Mouse (Mus musculus) midbrain, postnatal 0 days (tissue): ENCODE data around the gene 1700066M21Rik. TPM values are rescaled to one million over a fixed set of nuclear protein-coding genes. Genes with fewer than 3 reads are reported as not detected.

Source experiments
- ATAC-seq: fragments of 200-750 bp; cut with Nextera tagmentation; 2 replicates; pipeline ENCODE4 v1.8.0; 2017; ENCODE audit warnings: moderate number of reproducible peaks, mild to moderate bottlenecking, moderate TSS enrichment, moderate library complexity; ENCODE audit not compliant: low FRiP score
- DNase-seq: peaks from one replicate; pipeline ENCODE4 v3.0.0-alpha.2; 2015; ENCODE audit warnings: low spot score
- H3K27ac ChIP-seq: fragments of 300-500 bp; sonication (generic); 2 replicates; pipeline ENCODE4 v1.5.1; 2014; ENCODE audit warnings: low read depth, mild to moderate bottlenecking, low read length, mixed read lengths
- H3K27me3 ChIP-seq: fragments of 300-500 bp; sonication (generic); 2 replicates; pipeline ENCODE4 v1.6.1; 2014; ENCODE audit warnings: low read length, control low read depth, mixed read lengths; ENCODE audit not compliant: insufficient read depth
- H3K36me3 ChIP-seq: fragments of 300-500 bp; sonication (generic); 2 replicates; pipeline ENCODE4 v1.6.1; 2014; ENCODE audit warnings: low read length, control low read depth, mixed read lengths; ENCODE audit not compliant: insufficient read depth
- H3K4me1 ChIP-seq: fragments of 300-500 bp; sonication (generic); 2 replicates; pipeline ENCODE4 v1.6.1; 2014; ENCODE audit warnings: mild to moderate bottlenecking, control low read depth, antibody characterized with exemption, low read length, mixed read lengths; ENCODE audit not compliant: insufficient read depth
- H3K4me2 ChIP-seq: fragments of 300-500 bp; sonication (generic); 2 replicates; pipeline ENCODE4 v1.6.1; 2014; ENCODE audit warnings: low read depth, mild to moderate bottlenecking, low read length, mixed read lengths; ENCODE audit not compliant: poor library complexity, severe bottlenecking
- H3K4me3 ChIP-seq: fragments of 300-500 bp; sonication (generic); 2 replicates; pipeline ENCODE4 v1.5.1; 2014; ENCODE audit warnings: low read depth, mild to moderate bottlenecking, low read length, moderate library complexity
- H3K9ac ChIP-seq: fragments of 300-500 bp; sonication (generic); replicated peaks from 2 replicates; pipeline ENCODE4 v1.6.1; 2014; ENCODE audit warnings: mild to moderate bottlenecking, low read length, moderate library complexity, mixed read lengths; ENCODE audit not compliant: poor library complexity, severe bottlenecking
- H3K9me3 ChIP-seq: fragments of 300-500 bp; sonication (generic); 2 replicates; pipeline ENCODE4 v1.6.1; 2016; ENCODE audit warnings: low read length, control low read depth
- CTCF ChIP-seq: IDR thresholded peaks from 2 replicates; pipeline ENCODE4 v1.5.1; 2016; ENCODE audit warnings: antibody characterized with exemption, mild to moderate bottlenecking
- WGBS: fragments of 180-500 bp; shearing (Covaris S2); extraction: QIAGEN DNeasy Blood & Tissue Kit; methylation state at CpG from one replicate; pipeline ENCODE4 v1.1.7; 2014; 5-methylcytosine and 5-hydroxymethylcytosine counted together
- polyA plus RNA-seq: library from polyadenylated mRNA; unstranded; fragments of >200 nt; fragmentation: Nextera tagmentation; extraction: Ambion mirVana; gene quantifications from 2 replicates; pipeline ENCODE4 v1.2.1, GENCODE M21; 2015
- total RNA-seq: library from RNA; depleted of rRNA; stranded (reverse); fragments of >200 nt; gene quantifications from 2 replicates; pipeline ENCODE4 v1.2.3, GENCODE M21; 2014; rRNA removed

Gene 1700066M21Rik
- 21.4 and 23.8 TPM in 2 replicates for total RNA-seq
- polyA plus RNA-seq: 21.3 and 23.3 TPM in 2 replicates

DNA sequence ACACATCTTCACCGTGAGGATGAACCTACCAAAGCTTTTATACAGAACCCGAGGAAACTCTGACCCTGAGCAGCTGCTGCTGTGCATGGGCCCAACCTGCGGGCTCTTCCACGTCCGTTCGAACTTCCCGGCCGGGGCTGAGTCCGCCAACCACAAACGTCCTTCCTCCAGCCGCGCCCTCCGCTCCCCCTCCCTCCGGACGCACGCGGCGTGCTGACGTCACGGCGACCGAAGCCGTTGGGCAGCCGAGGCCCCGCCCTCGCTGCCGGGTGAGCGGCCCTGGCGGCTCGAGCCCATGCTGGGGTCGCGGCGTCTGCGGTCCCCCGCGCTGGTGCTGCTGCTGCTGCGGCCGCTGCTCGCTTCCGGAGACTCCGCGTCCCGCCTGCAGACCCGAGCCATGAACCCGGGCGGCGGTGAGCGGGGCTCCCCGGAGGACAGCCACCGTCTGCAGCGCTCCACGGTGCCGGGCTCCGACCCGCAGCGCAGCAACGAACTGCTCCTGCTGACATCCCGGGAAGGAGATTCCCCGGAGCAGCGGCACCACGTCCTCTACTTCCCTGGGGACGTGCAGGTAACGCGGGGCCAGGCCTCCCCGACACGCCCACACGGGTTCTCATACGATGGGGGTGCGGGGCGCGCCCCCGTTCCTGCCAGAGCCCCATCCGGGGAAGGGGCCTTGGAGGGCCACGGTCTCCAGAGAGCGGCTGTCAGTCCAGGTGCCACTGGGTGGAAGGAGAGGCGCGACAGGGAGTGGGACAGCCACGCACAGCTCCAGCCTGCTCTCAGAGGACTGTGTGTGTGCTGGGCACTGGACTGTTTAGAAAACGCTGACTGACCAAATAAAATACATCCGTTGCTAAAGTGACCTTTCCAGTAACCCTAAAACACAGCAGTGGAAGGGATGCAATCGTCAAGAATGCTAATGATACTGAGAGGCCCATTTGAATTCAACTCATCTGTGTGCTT is at the start of gene 1700066M21Rik:
Gene 1700066M21Rik (plus strand): TSS at position 245 of the 966 bp plus-strand sequence.
- Histone ChIP-seq H3K36me3 (no peaks in the 10 kb centered on the region), H3K9ac (peak within 1 kb of the TSS; percentile 69), H3K27me3 (no peaks in the 10 kb centered on the region), H3K4me2 (peak within 1 kb of the TSS; percentile 55), H3K27ac (peak within 1 kb of the TSS; percentile 75), H3K9me3 (no peaks in the 10 kb centered on the region), H3K4me3 (peak within 1 kb of the TSS; percentile 60), H3K4me1 (no peaks in the 10 kb centered on the region)
- TF ChIP-seq CTCF: no peak
- peak; percentile 92 for DNase-seq
- whole genome bisulfite sequencing: 1% methylated on average over 77 of the region's 81 CpGs
- peak; percentile 98 for ATAC-seq

GRCm38 (mm10) chr1:57329285-57330093 is 47.9 kb upstream of the 1700066M21Rik start:
- Histone ChIP-seq H3K27ac (no peak overlapping the region), H3K27me3 (no peaks in the 10 kb centered on the region), H3K9me3 (no peaks in the 10 kb centered on the region), H3K4me2 (no peak overlapping the region), H3K9ac (no peak overlapping the region), H3K4me1 (no peaks in the 10 kb centered on the region), H3K36me3 (no peaks in the 10 kb centered on the region), H3K4me3 (no peak overlapping the region)
- WGBS: 74% methylated on average over 5 of the region's 5 CpGs
- ATAC-seq: no peak
- no peak for DNase-seq
- TF ChIP-seq CTCF: no peak

DNA sequence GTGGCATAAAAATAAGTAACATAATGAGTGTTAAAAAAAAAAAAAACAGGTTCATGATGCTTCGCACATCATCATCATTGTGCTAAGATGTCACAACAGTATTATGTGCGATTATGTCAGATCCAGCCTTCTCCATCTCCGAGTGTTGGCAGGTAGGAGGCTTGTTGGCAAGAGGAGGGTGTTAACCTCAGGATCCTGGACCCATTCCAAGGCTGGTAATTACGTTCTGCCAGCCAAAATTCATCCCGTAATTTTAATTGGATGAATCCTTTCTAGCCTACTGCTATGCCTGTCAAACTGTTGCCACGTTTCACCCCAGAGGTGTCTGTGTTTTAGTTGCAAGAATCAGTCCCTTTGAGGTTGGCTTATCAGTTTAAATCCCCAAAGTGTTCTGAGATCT is 47.2 kb upstream of the 1700066M21Rik start:
- Histone ChIP-seq H3K9me3 (no peaks in the 10 kb centered on the region), H3K9ac (no peak overlapping the region), H3K4me3 (no peak overlapping the region), H3K36me3 (no peaks in the 10 kb centered on the region), H3K4me2 (no peak overlapping the region), H3K4me1 (no peaks in the 10 kb centered on the region), H3K27ac (no peak overlapping the region), H3K27me3 (no peaks in the 10 kb centered on the region)
- ATAC-seq: no peak
- DNase-seq: peak; percentile 79
- WGBS: 55% methylated on average over 6 of the region's 6 CpGs
- no peak for TF ChIP-seq CTCF

- no peak for DNase-seq
- no peak for TF ChIP-seq CTCF
- Histone ChIP-seq H3K4me3 (no peak overlapping the region), H3K9me3 (no peaks in the 10 kb centered on the region), H3K27ac (no peak overlapping the region), H3K27me3 (no peaks in the 10 kb centered on the region), H3K9ac (no peak overlapping the region), H3K36me3 (no peaks in the 10 kb centered on the region), H3K4me1 (no peaks in the 10 kb centered on the region), H3K4me2 (no peak overlapping the region)
- no peak for ATAC-seq
- 37% methylated on average over 4 of the region's 4 CpGs for whole genome bisulfite sequencing
These were observed 45.4 kb upstream of the 1700066M21Rik start for GRCm38 (mm10) chr1:57332040-57332439.

DNA sequence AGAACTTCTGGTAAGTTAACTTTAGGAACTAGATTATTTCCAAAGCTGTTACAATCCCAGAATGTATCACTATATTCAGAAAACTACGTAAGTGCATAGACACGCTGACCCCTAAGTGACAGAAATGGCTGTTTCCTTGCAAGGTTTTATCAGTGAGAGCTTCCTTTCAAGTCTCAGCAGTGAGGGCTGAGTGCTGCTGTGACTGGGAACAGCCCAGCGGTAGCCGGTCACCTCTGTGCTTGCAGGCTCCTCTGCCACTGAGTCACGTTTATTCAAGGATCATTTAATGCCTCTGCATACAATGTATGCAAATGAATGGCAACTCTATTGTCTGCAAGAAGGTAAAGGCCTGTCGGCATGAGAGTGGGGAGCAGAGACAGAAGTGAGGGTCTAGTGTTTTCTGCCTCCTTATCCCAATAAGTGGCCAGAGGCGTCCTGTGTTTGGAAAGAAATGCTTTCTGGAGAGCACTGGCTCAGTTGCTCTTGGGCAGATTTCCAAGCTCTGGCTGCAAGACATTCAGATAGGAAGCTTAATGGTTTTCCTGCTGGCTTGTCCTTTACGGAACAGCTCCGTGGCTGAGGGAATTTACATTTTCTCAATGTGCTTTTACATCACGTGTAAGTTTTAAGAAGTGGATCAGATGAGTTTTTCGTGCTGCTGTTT is 43.7 kb upstream of the 1700066M21Rik start:
- Histone ChIP-seq H3K9ac (no peak overlapping the region), H3K4me3 (no peak overlapping the region), H3K9me3 (no peaks in the 10 kb centered on the region), H3K27ac (no peak overlapping the region), H3K4me1 (no peaks in the 10 kb centered on the region), H3K36me3 (no peaks in the 10 kb centered on the region), H3K27me3 (no peaks in the 10 kb centered on the region), H3K4me2 (no peak overlapping the region)
- DNase-seq: peak; percentile 58
- no peak for ATAC-seq
- 22% methylated on average over 11 of the region's 11 CpGs for WGBS
- no peak for TF ChIP-seq CTCF
